Mouse (Mus musculus) liver (tissue): ENCODE results near the gene Mthfsd.
"Not testable (repeated sequence)": the region's sequence is repeated elsewhere in the genome, so short reads cannot be mapped to it uniquely, and the experiment has no call there.

Source experiments
- DNase-seq: peaks from one replicate; pipeline ENCODE4 v3.0.0-alpha.2; 2020; ENCODE audit warnings: mixed read lengths

The Mthfsd gene

GRCm38 (mm10) chr8:121107668-121108656, at the start of gene Mthfsd:
TSS of gene Mthfsd (minus strand) at chr8:121108392.
- peak; percentile 97 for DNase-seq

- DNase-seq = no peak
These were observed 48.8 kb upstream of the Mthfsd start for GRCm38 (mm10) chr8:121156990-121157491.

DNA sequence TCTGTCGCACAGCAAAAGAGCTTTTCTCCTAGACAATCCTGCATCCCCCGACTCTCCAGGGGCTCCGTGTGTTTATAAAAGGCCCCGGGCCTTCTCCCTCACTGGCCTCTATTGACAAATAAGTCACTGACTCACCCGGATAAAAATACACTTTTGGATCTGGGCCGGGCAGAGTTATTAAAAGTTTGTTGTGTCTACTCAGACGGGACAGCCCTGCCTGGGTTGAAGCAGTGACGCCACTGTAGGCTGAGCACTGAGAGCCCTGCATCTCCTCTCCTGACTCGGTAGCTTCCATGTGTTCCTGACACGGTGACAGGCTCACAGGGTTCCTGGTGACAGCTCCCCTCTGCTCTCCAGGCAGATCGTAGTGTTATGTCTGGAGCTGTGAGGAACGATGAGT, 44.2 kb upstream of the Mthfsd start:
- no peak for DNase-seq

GRCm38 (mm10) chr8:121148573-121149083, 40.4 kb upstream of the Mthfsd start:
- DNase-seq = no peak

GRCm38 (mm10) chr8:121145457-121146134, 37.4 kb upstream of the Mthfsd start:
- not testable (repeated sequence) for DNase-seq

DNA sequence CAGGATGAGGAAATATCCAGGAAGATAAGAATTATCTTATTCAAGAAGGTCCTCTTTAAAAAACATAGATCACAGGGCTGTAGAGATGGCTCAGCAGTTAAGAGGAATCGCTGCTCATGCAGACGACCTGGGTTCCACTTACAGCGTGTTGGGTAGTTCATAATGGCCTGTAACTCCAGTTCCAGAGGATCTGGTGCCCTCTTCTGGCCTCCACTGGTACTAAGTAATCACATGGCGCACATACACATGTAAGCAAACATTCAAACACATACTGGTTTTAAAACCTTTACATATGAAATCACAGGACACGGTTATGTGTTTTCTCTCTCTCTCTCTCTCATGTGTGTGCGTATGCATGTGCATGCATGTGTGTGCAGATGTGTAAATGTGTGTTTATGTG, 28.7 kb upstream of the Mthfsd start:
- DNase-seq = no peak

DNA sequence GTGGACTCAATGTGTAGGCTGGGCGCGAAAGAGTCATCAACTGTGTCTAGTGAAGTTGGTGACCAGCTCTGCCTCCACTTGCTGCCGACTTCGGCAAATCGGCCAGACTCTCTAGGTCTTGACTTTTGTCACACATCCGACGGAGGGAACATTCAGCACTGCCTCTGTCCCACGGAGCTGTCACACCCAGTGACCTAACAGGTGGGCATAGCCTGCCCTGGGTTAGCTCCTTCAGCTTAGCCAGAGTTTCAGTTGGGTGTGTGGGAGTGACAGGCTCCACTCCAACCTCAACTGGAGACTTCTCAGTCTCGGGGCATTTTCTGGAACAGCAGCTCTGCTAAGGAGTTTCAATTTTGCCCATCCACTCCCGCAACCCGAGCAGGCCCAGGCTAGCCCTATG, 26.3 kb upstream of the Mthfsd start:
- DNase-seq = no peak

DNA sequence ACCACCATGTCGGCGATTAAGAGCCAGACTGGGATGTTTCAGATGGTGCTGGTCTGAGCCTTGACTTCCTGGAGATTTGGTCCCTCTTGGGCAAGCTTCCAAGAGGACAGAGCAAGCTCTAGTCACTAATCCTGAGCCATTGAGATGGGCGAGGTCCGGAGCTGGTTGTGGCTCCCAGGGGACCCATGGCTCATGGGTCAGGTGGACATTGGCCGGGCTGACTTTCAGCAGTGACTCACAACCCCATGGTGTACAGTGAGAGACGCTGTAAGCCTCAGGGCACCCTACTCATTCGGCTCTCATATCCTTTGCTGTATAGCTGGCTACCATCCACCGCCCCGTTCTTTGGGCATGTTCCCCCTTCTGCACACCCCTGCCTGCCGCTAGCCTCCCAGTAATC, 25.9 kb upstream of the Mthfsd start:
- no peak for DNase-seq

GRCm38 (mm10) chr8:121132961-121133513, 24.8 kb upstream of the Mthfsd start:
- no peak for DNase-seq

GRCm38 (mm10) chr8:121130522-121130921, 22.3 kb upstream of the Mthfsd start:
- DNase-seq = no peak

GRCm38 (mm10) chr8:121129265-121129940, 21.2 kb upstream of the Mthfsd start:
- DNase-seq = no peak

- DNase-seq = no peak
These were observed 20.5 kb upstream of the Mthfsd start for GRCm38 (mm10) chr8:121128531-121129264.

GRCm38 (mm10) chr8:121127756-121128375, 19.7 kb upstream of the Mthfsd start, which contains the start of gene Foxl1:
TSS of gene Foxl1 (plus strand) at chr8:121127940.
- DNase-seq = no peak

- no peak for DNase-seq
These were observed 19.1 kb upstream of the Mthfsd start for GRCm38 (mm10) chr8:121127291-121127701.

GRCm38 (mm10) chr8:121126694-121127093, 18.5 kb upstream of the Mthfsd start:
- DNase-seq = no peak

- no peak for DNase-seq
These were observed 18.0 kb upstream of the Mthfsd start for GRCm38 (mm10) chr8:121126191-121126590.

GRCm38 (mm10) chr8:121125311-121125876, 17.2 kb upstream of the Mthfsd start:
- DNase-seq = peak; percentile 65

DNA sequence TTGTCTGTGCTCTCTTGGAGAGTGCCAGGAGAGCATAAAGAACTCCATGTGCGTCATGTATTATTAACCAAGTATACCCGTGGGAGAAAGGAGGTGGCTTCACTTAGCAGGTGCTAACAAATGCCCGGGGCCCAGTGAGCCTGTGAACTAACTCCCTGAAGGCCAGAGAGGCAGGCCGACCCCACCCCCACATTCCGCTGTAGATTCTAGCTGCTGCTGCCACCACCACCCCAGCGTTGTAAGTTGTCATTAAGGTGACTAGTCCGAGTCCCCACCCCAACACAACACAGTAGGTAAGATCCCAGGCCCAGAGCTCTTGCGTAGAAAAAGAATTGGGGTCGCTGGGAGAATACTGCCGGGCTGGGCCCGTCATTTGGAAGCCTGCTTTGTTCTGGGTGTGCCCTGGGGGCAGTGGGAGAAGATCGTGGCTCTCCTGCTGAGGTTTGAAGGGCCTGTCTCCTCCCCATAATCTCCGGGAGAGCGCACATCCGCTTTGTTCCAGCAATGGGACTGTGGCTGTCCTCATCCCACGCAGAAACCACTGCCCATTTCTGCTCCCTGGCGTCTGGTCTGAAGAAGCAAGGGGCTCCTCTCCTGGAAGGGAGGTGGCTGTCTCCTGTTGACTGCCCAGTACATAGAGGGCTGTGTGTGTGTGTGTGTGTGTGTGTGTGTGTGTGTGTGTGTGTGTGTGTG, 16.5 kb upstream of the Mthfsd start:
- no peak for DNase-seq

GRCm38 (mm10) chr8:121123113-121123512, 14.9 kb upstream of the Mthfsd start:
- DNase-seq = no peak

DNA sequence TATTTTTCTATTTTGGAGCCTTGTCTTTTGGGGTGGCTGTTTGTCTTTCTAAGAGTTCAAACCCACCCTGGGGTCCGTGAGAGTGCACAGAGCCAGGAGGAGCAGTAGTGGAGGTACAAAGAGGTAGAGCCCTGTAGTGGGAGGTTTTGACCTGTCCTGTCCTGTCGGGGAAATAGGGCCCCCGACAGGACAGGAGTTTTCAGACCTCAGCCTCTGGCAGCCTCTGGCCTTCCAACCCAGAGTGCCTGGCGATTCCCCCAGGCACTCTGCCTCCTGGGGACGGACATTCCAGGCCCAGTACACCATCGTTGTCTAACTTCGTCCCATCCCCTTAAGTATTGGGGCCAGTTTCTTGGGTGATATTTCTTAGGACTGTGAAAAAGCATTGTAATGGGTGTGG, 14.2 kb upstream of the Mthfsd start:
- no peak for DNase-seq
